Mouse (Mus musculus) MEL (cell line): ENCODE measurements around the gene Psme3.

Source experiments
- CTCF ChIP-seq, 3 experiments: IDR thresholded peaks in 2 of 3; conservative IDR thresholded peaks in 1 of 3; 2 replicates each; pipeline ENCODE4 v1.5.1; 2011 to 2012; ENCODE audit warnings: low read length in 3 of 3, low read depth in 2 of 3, mild to moderate bottlenecking in 2 of 3, improper control_type of control experiment in 1 of 3, inconsistent platforms in 1 of 3, mixed read lengths in 1 of 3, moderate library complexity in 1 of 3; ENCODE audit not compliant: control insufficient read depth in 1 of 3, insufficient read depth in 1 of 3, poor library complexity in 1 of 3, severe bottlenecking in 1 of 3
- JUND ChIP-seq: IDR thresholded peaks from 2 replicates; pipeline ENCODE4 v1.6.1; 2011; ENCODE audit warnings: low read depth, mild to moderate bottlenecking, improper control_type of control experiment, low read length
- MAZ ChIP-seq: IDR thresholded peaks from 2 replicates; pipeline ENCODE4 v1.6.1; 2012; ENCODE audit warnings: low read depth, mild to moderate bottlenecking, inconsistent platforms, low read length, improper control_type of control experiment
- POLR2A ChIP-seq, 2 experiments: IDR thresholded peaks; 2 replicates each; pipeline ENCODE4 v1.6.1; 2011 to 2012; ENCODE audit warnings: low read length in 2 of 2, mild to moderate bottlenecking in 2 of 2, control low read depth in 1 of 2, improper control_type of control experiment in 1 of 2, low read depth in 1 of 2, moderate library complexity in 1 of 2; ENCODE audit not compliant: control insufficient read depth in 1 of 2, insufficient read depth in 1 of 2, poor library complexity in 1 of 2
- RAD21 ChIP-seq: IDR thresholded peaks from 2 replicates; pipeline ENCODE4 v1.6.1; 2011; ENCODE audit warnings: mild to moderate bottlenecking, low read depth, low read length, improper control_type of control experiment
- TCF12 ChIP-seq: IDR thresholded peaks from 2 replicates; pipeline ENCODE4 v1.6.1; 2014; ENCODE audit warnings: low read depth, mild to moderate bottlenecking, inconsistent platforms, low read length, improper control_type of control experiment, moderate library complexity
- UBTF ChIP-seq: IDR thresholded peaks from 2 replicates; pipeline ENCODE4 v1.6.1; 2012; ENCODE audit warnings: low read depth, mild to moderate bottlenecking, inconsistent platforms, low read length, improper control_type of control experiment, moderate library complexity, borderline replicate concordance; ENCODE audit not compliant: insufficient read depth
- USF1 ChIP-seq: IDR thresholded peaks from 2 replicates; pipeline ENCODE4 v1.6.1; 2014; ENCODE audit warnings: low read depth, mild to moderate bottlenecking, inconsistent platforms, low read length, improper control_type of control experiment, moderate library complexity
- ZKSCAN1 ChIP-seq: IDR thresholded peaks from 2 replicates; pipeline ENCODE4 v1.6.1; 2012; ENCODE audit warnings: low read depth, mild to moderate bottlenecking, inconsistent platforms, low read length, improper control_type of control experiment, moderate library complexity

DNA sequence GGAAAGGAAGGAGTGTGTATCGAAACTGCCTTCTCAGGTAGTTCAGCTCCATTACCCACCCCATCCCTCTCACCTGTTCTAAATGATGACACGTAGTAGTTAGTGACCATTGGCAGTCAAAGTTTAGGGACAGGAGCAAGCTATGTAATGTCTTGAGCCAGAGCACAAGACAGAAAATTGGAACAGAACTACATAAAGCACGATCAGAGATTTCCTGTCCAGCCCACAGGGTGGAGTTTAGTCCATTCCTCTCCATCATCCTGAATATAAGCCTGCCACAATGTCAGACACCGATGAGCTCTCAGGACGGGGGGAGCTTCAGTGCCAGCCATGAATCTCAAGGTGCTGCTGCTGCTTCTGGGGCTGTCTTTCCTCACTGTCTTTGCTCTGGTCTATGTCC lies 8.8 kb downstream of the Psme3 start, which contains the start of gene Aoc2:
- TF ChIP-seq TCF12 (no peak), CTCF (IDR thresholded peaks at IDR 0.05 in 2 of 3, conservative IDR thresholded peaks at IDR 0.05 in 1 of 3; ENCODE audit: control insufficient read depth in 1 of 3, insufficient read depth in 1 of 3, low read depth in 2 of 3, low read length in 3 of 3, poor library complexity in 1 of 3, severe bottlenecking in 1 of 3) (no peak), POLR2A (IDR thresholded peaks at IDR 0.05; ENCODE audit: control insufficient read depth in 1 of 2, insufficient read depth in 1 of 2, low read depth in 1 of 2, low read length in 2 of 2, poor library complexity in 1 of 2) (no peak; a peak in 1 of 4 replicates), JUND (no peak), USF1 (no peak), MAZ (no peak), UBTF (no peak), ZKSCAN1 (no peak), RAD21 (no peak)
